Mouse (Mus musculus): ENCODE data around the gene Slc5a4a.

GRCm38 (mm10) chr10:76157528-76157927 lies 10.3 kb downstream of the Slc5a4a start:
- TF ChIP-seq EP300 (IDR thresholded peaks at IDR 0.05; ENCODE audit: low read depth) (no peak), CTCF (IDR thresholded peaks at IDR 0.05; ENCODE audit: low read depth) (no peak)
